Comparison of ENCODE assay signal across 26 mouse cellular contexts in genomic region chr3:114635362-114635761, GRCm38 (mm10).
"Had no signal": no experiment of that assay in that cellular context is flagged by ENCODE, and none has a peak within 500 bp of the region (broad histone marks: within the 10 kb centered on the region; RNA-seq: fewer than 3 reads in every experiment).

No protein-coding gene starts in this region.

- H3K4me3 ChIP-seq: kidney, embryonic 15.5 days; limb, embryonic 12.5 days; limb, embryonic 15.5 days; megakaryocyte, embryonic 14.5 days; midbrain, embryonic 10.5 days; midbrain, embryonic 13.5 days; myocyte; neural tube, embryonic 15.5 days; stomach, embryonic 15.5 days had no signal

- H3K36me3 ChIP-seq: kidney, embryonic 15.5 days; limb, embryonic 12.5 days; limb, embryonic 15.5 days; midbrain, embryonic 10.5 days; midbrain, embryonic 13.5 days; neural tube, embryonic 15.5 days; stomach, embryonic 15.5 days had no signal

- ATAC-seq: intestine, postnatal 0 days; liver, postnatal 0 days; lung, postnatal 0 days; midbrain, embryonic 13.5 days; midbrain, embryonic 16.5 days had no signal

- H3K9me3 ChIP-seq: kidney, embryonic 15.5 days; limb, embryonic 12.5 days; limb, embryonic 15.5 days; megakaryocyte, embryonic 14.5 days; midbrain, embryonic 10.5 days; midbrain, embryonic 13.5 days; neural tube, embryonic 15.5 days; stomach, embryonic 15.5 days had no signal

- DNase-seq: kidney, adult 8-10 months; kidney, postnatal 10 days; kidney, postnatal 36 days; left cerebral cortex, postnatal 4 days; liver, postnatal 0 days; lung, embryonic 14.5 days; right cerebral cortex, adult 18-20 months; right cerebral cortex, postnatal 14 days; spleen, adult 18-20 months; thymus, adult 18-20 months; thymus, postnatal 36 days had no signal

- H3K27me3 ChIP-seq: kidney, embryonic 15.5 days; limb, embryonic 12.5 days; limb, embryonic 15.5 days; megakaryocyte, embryonic 14.5 days; midbrain, embryonic 13.5 days; neural tube, embryonic 15.5 days; stomach, embryonic 15.5 days had no signal

- H3K4me1 ChIP-seq: kidney, embryonic 15.5 days; limb, embryonic 12.5 days; limb, embryonic 15.5 days; megakaryocyte, embryonic 14.5 days; midbrain, embryonic 10.5 days; midbrain, embryonic 13.5 days; neural tube, embryonic 15.5 days; stomach, embryonic 15.5 days had no signal

- H3K27ac ChIP-seq: kidney, embryonic 15.5 days; limb, embryonic 12.5 days; limb, embryonic 15.5 days; liver, embryonic 14.5 days; macrophage; midbrain, embryonic 10.5 days; midbrain, embryonic 13.5 days; neural tube, embryonic 15.5 days; stomach, embryonic 15.5 days had no signal

- H3K9ac ChIP-seq: kidney, embryonic 15.5 days; limb, embryonic 12.5 days; limb, embryonic 15.5 days; liver, embryonic 14.5 days; liver, postnatal 0 days; lung, embryonic 14.5 days; midbrain, embryonic 13.5 days; neural tube, embryonic 15.5 days; stomach, embryonic 15.5 days had no signal

- H3K4me2 ChIP-seq: kidney, embryonic 15.5 days; limb, embryonic 12.5 days; limb, embryonic 15.5 days; liver, embryonic 11.5 days; lung, embryonic 14.5 days; midbrain, embryonic 13.5 days; neural tube, embryonic 15.5 days; stomach, embryonic 15.5 days had no signal
